Mouse (Mus musculus) B cell, adult 2 months (primary cell): ENCODE data around the gene Dach1.

Source experiments
- DNase-seq, 2 experiments: peaks; one replicate each; pipeline ENCODE4 v3.0.0; 2022

The Dach1 gene

DNA sequence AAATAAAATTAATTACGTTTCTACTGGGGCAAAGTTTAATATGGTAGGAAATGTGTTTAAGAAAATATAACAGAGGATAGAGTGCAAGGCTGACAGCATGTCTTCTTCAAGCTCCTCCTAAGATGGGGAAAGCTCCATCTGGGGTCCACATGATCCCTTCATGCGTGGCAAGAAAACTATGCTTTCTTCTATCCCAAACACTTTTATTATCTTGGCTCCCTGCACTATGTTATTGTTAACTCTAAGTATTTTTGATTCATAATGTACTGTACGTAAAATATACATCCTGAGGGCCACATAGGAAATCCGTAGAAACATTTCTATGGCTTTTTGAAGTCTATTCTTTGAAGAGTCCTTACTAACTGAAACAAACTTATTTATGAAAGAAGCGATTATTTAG lies 330.3 kb downstream of the Dach1 start:
- no peak for DNase-seq

DNA sequence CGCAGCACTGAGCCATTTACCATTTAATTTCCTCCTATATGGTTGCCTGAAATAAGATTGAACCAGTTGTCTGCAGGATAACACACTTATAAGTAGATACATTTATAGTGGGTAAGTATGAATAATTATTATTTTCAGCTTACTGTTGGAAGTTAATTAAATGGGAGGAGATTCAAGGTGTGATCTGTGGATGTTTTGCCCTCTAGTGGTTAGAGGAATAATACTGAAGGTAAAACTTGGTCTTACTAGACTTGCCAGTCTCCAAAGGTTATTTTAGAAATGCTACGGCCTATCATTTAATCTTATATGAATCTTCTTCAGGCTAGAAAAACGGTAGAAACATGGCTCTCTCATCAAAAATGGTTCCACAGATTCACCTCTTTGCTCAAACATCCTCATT lies 339.7 kb downstream of the Dach1 start:
- no peak for DNase-seq

DNA sequence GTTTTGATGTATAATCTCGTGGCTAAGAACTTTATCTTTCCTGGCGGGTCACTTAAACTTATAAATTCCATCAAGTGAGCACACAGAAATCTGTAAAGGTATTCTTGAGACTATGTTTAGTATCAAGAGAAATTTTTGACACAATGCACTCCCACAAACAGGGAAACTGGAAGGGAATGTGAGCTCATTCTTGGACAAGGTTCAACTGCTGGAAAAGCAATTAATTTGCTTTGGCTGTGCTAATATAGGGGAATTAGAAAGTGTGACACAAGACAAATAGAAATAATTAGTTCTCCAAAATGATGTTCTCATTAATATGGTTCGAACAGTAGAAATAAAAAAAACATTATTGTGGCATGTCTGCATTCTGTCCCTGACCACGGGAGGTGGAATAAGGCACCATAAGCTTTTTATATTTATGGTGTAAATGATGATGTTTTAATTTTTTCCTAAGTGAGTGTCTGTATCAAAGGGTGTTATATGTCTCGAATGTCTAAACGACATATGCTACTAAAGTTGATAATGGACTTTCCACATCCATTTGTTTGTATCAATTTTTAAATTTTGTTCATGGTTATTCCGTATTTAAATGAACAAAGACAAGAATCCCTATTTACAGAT lies 354.9 kb downstream of the Dach1 start:
- DNase-seq: no peak

DNA sequence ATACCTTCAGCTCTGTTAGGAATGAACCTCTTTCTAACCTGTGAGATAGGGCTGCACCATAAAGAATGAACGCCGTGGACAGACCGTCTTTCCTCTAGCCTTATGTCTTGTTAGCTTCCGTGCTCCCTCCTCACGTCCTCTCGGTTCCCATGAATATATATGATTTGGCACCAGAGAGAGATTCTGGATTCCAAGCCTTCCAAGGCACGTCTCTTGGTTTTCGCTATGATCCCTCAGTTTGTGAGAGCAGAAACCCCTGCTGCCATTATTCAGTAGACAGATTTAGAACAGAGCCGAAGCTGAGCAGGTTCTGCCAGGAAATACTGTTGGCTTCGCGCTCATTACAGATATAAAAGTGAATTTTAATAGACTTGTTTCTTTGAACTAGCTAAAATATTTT lies 356.0 kb downstream of the Dach1 start:
- DNase-seq: no peak

DNA sequence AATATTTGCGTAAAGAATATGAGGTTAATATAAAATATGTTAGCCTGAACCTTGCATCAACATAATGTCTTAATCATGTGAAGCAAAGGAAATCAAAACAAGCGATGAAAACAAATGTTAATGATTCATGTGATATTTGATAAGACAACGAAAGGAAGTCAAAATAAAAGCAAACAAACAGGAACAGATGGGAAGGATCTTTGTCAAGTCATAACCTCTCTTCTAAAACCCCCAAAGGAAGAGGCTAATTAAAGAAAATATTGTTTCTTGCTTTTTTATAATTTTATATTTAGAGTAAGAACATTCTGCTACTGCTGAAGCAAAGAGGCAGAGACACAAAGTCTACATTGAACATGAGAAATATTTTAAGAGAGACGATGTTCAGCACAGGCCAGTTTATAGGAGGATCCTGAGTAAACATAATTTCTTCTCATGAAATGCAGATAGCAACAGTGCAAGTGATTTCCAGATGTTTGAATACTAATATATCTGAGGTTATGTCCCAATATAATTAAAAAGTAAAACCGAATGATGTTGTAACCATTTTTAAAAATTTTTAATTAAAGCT lies 374.1 kb downstream of the Dach1 start:
- no peak for DNase-seq

DNA sequence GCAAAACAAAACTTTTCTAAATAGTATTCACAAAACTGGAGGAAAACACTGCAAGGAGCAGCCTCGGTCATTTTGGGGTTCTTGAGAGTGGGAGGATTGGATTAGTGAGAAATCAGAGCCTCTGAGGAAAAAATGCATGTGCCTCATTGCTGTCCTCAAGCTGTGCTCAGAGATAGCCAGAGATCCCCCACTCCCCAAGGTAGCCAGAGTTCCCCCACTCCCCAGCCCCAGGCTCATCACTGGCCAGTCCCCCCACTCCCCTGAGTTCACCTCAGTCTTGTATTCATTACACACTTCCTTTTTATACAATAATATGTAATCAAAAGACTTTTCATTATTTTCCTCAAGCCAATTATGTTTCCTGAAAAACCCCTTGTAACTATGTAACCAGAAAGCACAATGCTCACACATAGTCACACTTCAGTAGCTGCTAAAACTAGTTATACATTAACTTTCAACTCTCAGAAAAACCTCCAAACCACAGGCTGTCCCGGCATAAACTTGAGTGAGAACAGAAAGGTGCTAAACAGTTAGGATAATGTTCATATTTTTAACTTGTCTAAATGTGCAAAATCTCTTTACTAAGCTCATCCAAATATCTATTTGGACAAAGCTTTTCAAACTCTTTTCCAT lies 395.3 kb downstream of the Dach1 start:
- no peak for DNase-seq

DNA sequence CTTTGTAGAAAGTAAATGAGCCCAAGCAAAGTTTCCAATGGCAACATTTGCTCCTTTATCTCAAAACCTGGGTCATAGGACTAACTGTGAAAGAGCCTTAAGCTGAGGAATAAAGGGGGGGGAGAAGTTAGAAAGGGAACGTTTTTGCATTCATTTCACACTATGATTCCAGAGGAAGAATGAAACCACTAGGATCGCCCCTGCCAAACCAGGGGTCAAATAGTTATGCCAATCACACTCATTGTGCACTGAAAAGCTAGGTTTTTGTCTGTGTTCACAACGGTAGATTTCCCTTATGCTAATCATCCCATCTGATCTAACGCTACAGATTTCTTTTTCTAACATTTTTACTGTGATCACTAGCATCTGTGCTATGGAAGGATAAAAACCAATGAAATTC lies 415.2 kb downstream of the Dach1 start:
- no peak for DNase-seq

DNA sequence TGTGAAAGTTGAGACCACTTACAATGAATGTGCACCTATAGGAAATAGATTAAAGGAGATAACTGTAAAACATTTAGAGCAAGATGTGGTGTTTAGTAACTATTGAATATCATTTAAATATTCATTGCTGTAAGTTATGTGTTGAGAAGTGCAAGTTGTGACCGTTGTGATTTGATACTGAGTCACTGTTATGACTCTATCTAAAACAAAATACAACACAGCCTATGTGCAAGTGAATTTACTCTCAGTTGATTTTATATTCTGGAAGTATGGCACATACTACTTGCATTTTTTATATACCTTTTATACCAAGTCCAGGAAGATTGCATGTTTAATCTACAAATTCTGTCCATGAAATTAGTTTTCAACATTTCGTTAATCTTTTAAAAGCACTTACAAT lies 415.6 kb downstream of the Dach1 start:
- no peak for DNase-seq

DNA sequence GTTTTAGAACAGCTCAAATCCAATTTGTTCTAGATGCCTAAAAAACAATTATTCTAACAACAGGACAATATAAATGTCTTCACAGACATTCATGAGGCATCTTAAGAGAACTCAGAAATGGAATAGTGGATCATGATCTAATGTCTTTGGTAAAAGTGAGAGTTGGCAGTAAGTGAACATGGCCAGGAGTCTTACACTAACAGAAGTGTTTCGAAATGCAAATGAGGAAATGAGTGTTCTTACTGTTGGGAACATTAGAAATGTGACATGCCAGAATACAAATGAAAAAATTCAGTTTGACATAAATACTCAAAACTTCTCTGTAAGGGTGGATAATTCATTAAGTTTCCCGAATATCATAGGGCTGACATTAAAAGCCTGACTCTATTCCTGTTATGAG lies 426.3 kb downstream of the Dach1 start:
- no peak for DNase-seq

DNA sequence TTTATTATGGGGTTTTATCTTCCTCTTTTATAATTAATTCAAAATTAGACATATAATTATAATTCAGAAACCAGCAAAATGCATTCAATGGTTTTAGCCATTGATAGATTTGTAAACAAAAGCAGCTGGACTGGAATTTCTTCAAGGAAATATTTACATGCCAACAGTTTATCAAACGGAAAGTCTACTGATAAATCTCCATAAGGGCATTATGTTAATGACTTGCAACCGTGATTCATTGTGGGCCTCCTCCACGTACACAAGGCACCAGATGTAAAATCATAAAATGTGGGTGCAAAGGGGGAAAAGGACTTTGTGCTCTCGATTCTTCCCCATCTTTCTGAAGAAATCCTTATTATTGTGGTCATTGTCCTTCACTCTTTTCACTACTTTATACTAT lies 426.8 kb downstream of the Dach1 start:
- DNase-seq: no peak
